Mouse (Mus musculus) kidney, embryonic 15.5 days (tissue): ENCODE data around the gene Lyrm1. TPM values are rescaled to one million over a fixed set of nuclear protein-coding genes. Genes with fewer than 3 reads are reported as not detected.

Experiments used
- ATAC-seq: fragments of 200-750 bp; cut with Nextera tagmentation; replicated peaks from 2 replicates; pipeline ENCODE4 v1.8.0; 2017; ENCODE audit warnings: moderate TSS enrichment; ENCODE audit not compliant: low FRiP score
- H3K27ac ChIP-seq: fragments of 300-500 bp; sonication (generic); 2 replicates; pipeline ENCODE4 v1.5.1; 2015; ENCODE audit warnings: mild to moderate bottlenecking, inconsistent platforms
- H3K27me3 ChIP-seq: fragments of 300-500 bp; sonication (generic); 2 replicates; pipeline ENCODE4 v1.6.1; 2015; ENCODE audit warnings: inconsistent platforms
- H3K36me3 ChIP-seq: fragments of 300-500 bp; sonication (generic); 2 replicates; pipeline ENCODE4 v1.6.1; 2015; ENCODE audit warnings: inconsistent platforms
- H3K4me1 ChIP-seq: fragments of 300-500 bp; sonication (generic); 2 replicates; pipeline ENCODE4 v1.6.1; 2015; ENCODE audit warnings: inconsistent platforms
- H3K4me2 ChIP-seq: fragments of 300-500 bp; sonication (generic); 2 replicates; pipeline ENCODE4 v1.6.1; 2015; ENCODE audit warnings: moderate library complexity, mild to moderate bottlenecking, inconsistent platforms
- H3K4me3 ChIP-seq: fragments of 300-500 bp; sonication (generic); replicated peaks from 2 replicates; pipeline ENCODE4 v1.5.1; 2015; ENCODE audit warnings: mild to moderate bottlenecking, inconsistent platforms
- H3K9ac ChIP-seq: fragments of 300-500 bp; sonication (generic); 2 replicates; pipeline ENCODE4 v1.6.1; 2015; ENCODE audit warnings: mild to moderate bottlenecking, inconsistent platforms
- H3K9me3 ChIP-seq: fragments of 300-500 bp; sonication (generic); replicated peaks from 2 replicates; pipeline ENCODE4 v1.6.1; 2016; ENCODE audit warnings: inconsistent platforms
- WGBS: fragments of 180-500 bp; shearing (Covaris S2); methylation state at CpG from one replicate; pipeline ENCODE4 v1.1.7; 2015; ENCODE audit warnings: mixed read lengths; 5-methylcytosine and 5-hydroxymethylcytosine counted together
- polyA plus RNA-seq: library from polyadenylated mRNA; unstranded; fragments of >200 nt; fragmentation: Nextera tagmentation; extraction: Ambion mirVana; gene quantifications from 2 replicates; pipeline ENCODE4 v1.2.1, GENCODE M21; 2015

Gene Lyrm1
- polyA plus RNA-seq, 1 experiment from 2014 or later = 8.1 TPM

DNA sequence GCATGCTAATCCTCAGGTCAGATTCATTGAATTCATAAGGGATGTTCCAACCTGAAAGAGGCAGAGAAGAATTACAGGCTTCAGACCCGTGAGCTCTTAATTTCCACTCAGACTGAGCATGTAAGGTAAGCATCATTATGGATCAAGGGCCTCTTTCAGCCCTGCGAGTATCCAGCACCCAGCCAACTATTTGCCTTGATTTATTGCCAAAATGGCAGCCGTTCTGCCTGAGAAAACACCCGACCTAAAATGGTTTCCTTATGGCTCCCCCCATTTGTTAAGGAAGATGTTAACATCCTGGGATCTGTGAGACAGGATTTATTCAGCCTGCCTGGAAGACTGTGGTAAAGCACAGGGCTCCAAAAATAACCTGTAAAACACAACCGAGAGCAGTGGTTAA, 41.4 kb downstream of the Lyrm1 start:
- H3K27me3 ChIP-seq = no peaks in the 10 kb centered on the region
- no peaks in the 10 kb centered on the region for H3K9me3 ChIP-seq
- no peaks in the 10 kb centered on the region for H3K4me1 ChIP-seq
- H3K27ac ChIP-seq = no peak overlapping the region
- H3K36me3 ChIP-seq = no peaks in the 10 kb centered on the region
- no peak overlapping the region for H3K4me3 ChIP-seq
- no peak overlapping the region for H3K4me2 ChIP-seq
- ATAC-seq = no peak
- no peak overlapping the region for H3K9ac ChIP-seq
- 35% methylated on average over 5 of the region's 5 CpGs for WGBS

GRCm38 (mm10) chr7:119941569-119941968, 45.9 kb downstream of the Lyrm1 start:
- Histone ChIP-seq H3K4me3 (no peak overlapping the region), H3K4me1 (no peaks in the 10 kb centered on the region), H3K9ac (no peak overlapping the region), H3K9me3 (no peaks in the 10 kb centered on the region), H3K27ac (no peak overlapping the region), H3K4me2 (no peak overlapping the region), H3K27me3 (no peaks in the 10 kb centered on the region), H3K36me3 (no peaks in the 10 kb centered on the region)
- 63% methylated on average over 2 of the region's 2 CpGs for WGBS
- ATAC-seq = no peak

DNA sequence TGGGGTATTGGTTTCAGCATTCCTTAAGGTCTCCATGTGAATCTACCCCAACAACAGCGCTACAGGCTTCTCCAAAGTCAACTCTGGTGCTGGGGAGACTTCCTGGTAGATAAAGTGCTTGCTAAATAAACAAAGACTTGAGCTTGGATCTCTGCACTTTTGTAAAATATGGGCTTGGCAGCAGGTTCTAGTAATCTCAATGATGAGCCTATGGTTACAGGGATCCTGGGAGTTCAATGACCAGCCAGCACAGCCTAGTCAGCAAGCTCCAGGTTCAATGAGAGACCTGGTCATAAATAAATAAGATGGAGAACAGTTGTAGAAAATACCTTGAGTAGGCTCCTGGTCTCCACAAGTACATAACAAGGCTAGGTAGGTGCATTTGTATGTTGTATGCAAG, 58.4 kb downstream of the Lyrm1 start:
- Histone ChIP-seq H3K27me3 (no peaks in the 10 kb centered on the region), H3K4me3 (no peak overlapping the region), H3K9me3 (no peaks in the 10 kb centered on the region), H3K4me1 (no peaks in the 10 kb centered on the region), H3K27ac (no peak overlapping the region), H3K9ac (no peak overlapping the region), H3K4me2 (no peak overlapping the region), H3K36me3 (no peaks in the 10 kb centered on the region)
- no peak for ATAC-seq
- 72% methylated on average over 1 of the region's 1 CpGs for WGBS

DNA sequence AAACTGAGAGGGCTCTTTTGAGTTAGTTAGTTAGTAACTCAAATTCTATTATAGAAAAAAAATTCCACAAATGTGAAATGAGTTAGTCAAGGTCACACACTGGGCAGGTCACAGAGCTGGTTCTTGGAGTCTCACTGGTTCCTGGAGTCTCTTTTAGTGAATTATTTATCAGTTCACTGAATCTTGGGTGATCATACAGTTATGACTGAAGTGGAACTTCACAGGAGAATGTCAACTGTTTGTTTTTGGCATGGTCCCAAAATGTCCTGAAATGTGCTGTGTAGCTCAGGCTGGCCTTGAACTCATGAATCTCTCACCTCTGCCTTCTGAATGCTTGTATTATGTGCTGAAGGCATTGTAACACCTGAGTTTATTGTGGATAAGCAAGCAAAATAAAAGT, 61.8 kb downstream of the Lyrm1 start:
- ATAC-seq = no peak
- H3K9me3 ChIP-seq = no peaks in the 10 kb centered on the region

DNA sequence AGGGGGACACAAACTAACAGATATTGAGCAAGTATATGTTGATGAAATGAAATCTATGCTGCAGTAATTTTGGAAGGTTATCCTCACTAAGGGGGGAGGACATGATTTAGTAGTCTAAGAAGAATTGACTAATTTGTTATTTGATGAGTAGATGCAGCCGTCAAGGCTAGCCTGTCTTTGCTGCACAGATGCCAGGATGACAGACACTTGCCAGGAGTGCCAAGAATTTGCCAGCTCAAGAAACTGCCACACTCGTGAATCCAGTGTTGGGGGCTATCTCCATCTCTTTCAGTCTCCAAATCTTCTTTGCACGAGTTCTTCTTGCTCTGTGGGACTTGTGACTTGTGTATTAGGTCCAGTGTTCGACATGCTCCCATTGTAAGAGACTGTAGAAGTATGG, 63.4 kb downstream of the Lyrm1 start:
- no peaks in the 10 kb centered on the region for H3K4me1 ChIP-seq
- ATAC-seq = no peak
- H3K9me3 ChIP-seq = no peaks in the 10 kb centered on the region
- H3K36me3 ChIP-seq = no peaks in the 10 kb centered on the region
- H3K4me3 ChIP-seq = no peak overlapping the region
- H3K27me3 ChIP-seq = no peaks in the 10 kb centered on the region
- 72% methylated on average over 4 of the region's 4 CpGs for WGBS
- H3K27ac ChIP-seq = no peak overlapping the region
- H3K9ac ChIP-seq = no peak overlapping the region
- no peak overlapping the region for H3K4me2 ChIP-seq

More for the DNA sequence above, 61.8 kb downstream of the Lyrm1 start:
- no peaks in the 10 kb centered on the region for H3K27me3 ChIP-seq
- H3K27ac ChIP-seq = no peak overlapping the region
- H3K4me2 ChIP-seq = no peak overlapping the region
- H3K36me3 ChIP-seq = no peaks in the 10 kb centered on the region
- H3K4me1 ChIP-seq = no peaks in the 10 kb centered on the region
- no peak overlapping the region for H3K4me3 ChIP-seq
- no peak overlapping the region for H3K9ac ChIP-seq

- no peaks in the 10 kb centered on the region for H3K9me3 ChIP-seq
- H3K27me3 ChIP-seq = no peaks in the 10 kb centered on the region
- no peaks in the 10 kb centered on the region for H3K36me3 ChIP-seq
- WGBS = 78% methylated on average over 4 of the region's 4 CpGs
- no peaks in the 10 kb centered on the region for H3K4me1 ChIP-seq
- no peak overlapping the region for H3K4me3 ChIP-seq
- no peak overlapping the region for H3K9ac ChIP-seq
- no peak overlapping the region for H3K27ac ChIP-seq
- no peak overlapping the region for H3K4me2 ChIP-seq
- ATAC-seq = no peak
Measured at GRCm38 (mm10) chr7:119959491-119959890, 63.8 kb downstream of the Lyrm1 start.

GRCm38 (mm10) chr7:119960006-119960405, 64.3 kb downstream of the Lyrm1 start:
- H3K4me2 ChIP-seq = no peak overlapping the region
- no peaks in the 10 kb centered on the region for H3K36me3 ChIP-seq

GRCm38 (mm10) chr7:119960546-119960945, 64.9 kb downstream of the Lyrm1 start:
- H3K36me3 ChIP-seq = no peaks in the 10 kb centered on the region
- H3K27ac ChIP-seq = no peak overlapping the region
- no peaks in the 10 kb centered on the region for H3K27me3 ChIP-seq
- no peak for ATAC-seq
- no peak overlapping the region for H3K4me2 ChIP-seq
- no peak overlapping the region for H3K4me3 ChIP-seq
- no peaks in the 10 kb centered on the region for H3K4me1 ChIP-seq
- no peaks in the 10 kb centered on the region for H3K9me3 ChIP-seq
- WGBS = 86% methylated on average over 6 of the region's 6 CpGs
- H3K9ac ChIP-seq = no peak overlapping the region

More at GRCm38 (mm10) chr7:119960006-119960405, 64.3 kb downstream of the Lyrm1 start:
- H3K4me3 ChIP-seq = no peak overlapping the region
- no peak overlapping the region for H3K9ac ChIP-seq
- no peak for ATAC-seq
- 72% methylated on average over 6 of the region's 6 CpGs for WGBS
- H3K4me1 ChIP-seq = no peaks in the 10 kb centered on the region
- H3K27ac ChIP-seq = no peak overlapping the region
- no peaks in the 10 kb centered on the region for H3K9me3 ChIP-seq
- no peaks in the 10 kb centered on the region for H3K27me3 ChIP-seq

GRCm38 (mm10) chr7:119961107-119961506, 65.4 kb downstream of the Lyrm1 start:
- Histone ChIP-seq H3K27me3 (no peaks in the 10 kb centered on the region), H3K27ac (no peak overlapping the region), H3K4me3 (no peak overlapping the region), H3K36me3 (no peaks in the 10 kb centered on the region), H3K9ac (no peak overlapping the region), H3K4me1 (no peaks in the 10 kb centered on the region), H3K4me2 (no peak overlapping the region), H3K9me3 (no peaks in the 10 kb centered on the region)
- no peak for ATAC-seq
- WGBS = 67% methylated on average over 2 of the region's 2 CpGs

GRCm38 (mm10) chr7:119965205-119965604, 69.5 kb downstream of the Lyrm1 start:
- H3K27me3 ChIP-seq = no peaks in the 10 kb centered on the region
- no peak overlapping the region for H3K4me3 ChIP-seq
- H3K27ac ChIP-seq = no peak overlapping the region
- WGBS = 85% methylated on average over 4 of the region's 4 CpGs
- no peak overlapping the region for H3K9ac ChIP-seq
- no peaks in the 10 kb centered on the region for H3K4me1 ChIP-seq
- ATAC-seq = no peak
- H3K36me3 ChIP-seq = no peaks in the 10 kb centered on the region
- H3K4me2 ChIP-seq = no peak overlapping the region
- no peaks in the 10 kb centered on the region for H3K9me3 ChIP-seq

DNA sequence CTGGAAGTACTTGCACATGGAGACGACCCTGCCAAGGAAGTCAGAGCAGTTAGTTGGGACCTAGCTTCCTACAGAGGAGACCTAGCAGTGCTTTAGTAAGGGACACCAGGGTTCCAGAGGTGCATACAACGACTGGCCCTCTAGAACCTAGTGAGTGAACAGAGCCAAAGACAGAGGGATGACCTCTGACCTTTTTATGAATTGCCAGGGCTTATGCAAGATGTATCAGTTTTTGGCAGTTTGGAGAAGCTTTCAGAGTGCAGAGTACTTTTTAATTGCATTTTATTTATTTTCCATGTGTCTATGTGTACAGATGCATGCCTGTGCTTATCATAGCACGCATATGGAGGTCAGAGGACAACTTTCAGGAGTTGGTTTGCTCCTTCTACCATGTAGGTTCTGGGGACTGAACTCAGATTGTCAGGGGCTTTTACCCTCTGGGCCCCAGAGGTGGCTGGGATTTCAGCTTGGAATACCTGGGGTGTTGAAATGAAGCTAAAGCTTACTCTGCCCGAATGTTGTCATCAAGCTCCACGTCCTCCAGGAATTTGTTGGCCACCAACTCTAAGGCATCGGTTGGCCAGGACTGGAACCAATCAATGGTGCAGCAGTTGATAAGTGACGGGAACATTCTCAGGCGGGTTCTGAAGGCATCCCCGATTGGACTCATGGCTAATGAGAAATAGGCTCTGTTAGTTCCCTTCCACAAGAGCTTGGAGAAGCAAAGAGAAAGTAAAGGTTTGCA, 70.2 kb downstream of the Lyrm1 start:
- H3K4me3 ChIP-seq = no peak overlapping the region
- H3K9ac ChIP-seq = no peak overlapping the region
- H3K9me3 ChIP-seq = no peaks in the 10 kb centered on the region
- H3K27ac ChIP-seq = no peak overlapping the region
- H3K36me3 ChIP-seq = no peaks in the 10 kb centered on the region
- H3K27me3 ChIP-seq = no peaks in the 10 kb centered on the region
- H3K4me2 ChIP-seq = no peak overlapping the region
- WGBS = 90% methylated on average over 9 of the region's 9 CpGs
- ATAC-seq = no peak
- H3K4me1 ChIP-seq = no peaks in the 10 kb centered on the region

GRCm38 (mm10) chr7:119969320-119969719, 73.7 kb downstream of the Lyrm1 start:
- Histone ChIP-seq H3K4me3 (no peak overlapping the region), H3K9ac (no peak overlapping the region), H3K27ac (no peak overlapping the region), H3K27me3 (no peaks in the 10 kb centered on the region), H3K4me1 (no peaks in the 10 kb centered on the region), H3K36me3 (no peaks in the 10 kb centered on the region), H3K4me2 (no peak overlapping the region), H3K9me3 (no peaks in the 10 kb centered on the region)
- WGBS = 73% methylated on average over 2 of the region's 2 CpGs
- no peak for ATAC-seq

DNA sequence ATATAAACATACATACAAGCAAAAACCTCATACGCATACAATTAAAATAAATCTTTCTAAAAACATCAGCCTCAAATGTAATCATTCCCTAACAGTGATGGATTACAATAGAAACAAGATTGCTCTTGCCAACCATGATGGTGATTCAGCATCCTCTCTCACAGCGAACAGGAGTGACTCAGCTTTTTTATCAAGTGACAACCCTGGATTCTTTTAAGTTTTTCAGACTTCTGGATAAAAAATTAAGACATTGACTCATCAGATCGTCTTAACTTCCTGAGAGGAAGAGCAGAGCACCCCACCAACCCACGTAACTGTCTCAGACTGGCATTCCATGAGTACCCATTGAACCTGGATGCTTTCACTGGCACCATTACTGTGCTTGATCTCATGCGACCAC, 78.6 kb downstream of the Lyrm1 start:
- ATAC-seq = no peak
- Histone ChIP-seq H3K4me3 (no peak overlapping the region), H3K4me1 (no peaks in the 10 kb centered on the region), H3K4me2 (no peak overlapping the region), H3K27ac (no peak overlapping the region), H3K9me3 (no peaks in the 10 kb centered on the region), H3K9ac (no peak overlapping the region), H3K36me3 (no peaks in the 10 kb centered on the region), H3K27me3 (no peaks in the 10 kb centered on the region)
- WGBS = 82% methylated on average over 5 of the region's 5 CpGs
